Mouse (Mus musculus) limb, embryonic 11.5 days (tissue): ENCODE measurements at regions not wholly inside any gene's neighbourhood (a gene's known extent, or its start where the extent isn't known, plus 50 kb on each side); places are given as distances from the start of the nearest gene placed in this dataset.
"Not testable (repeated sequence)": the region's sequence is repeated elsewhere in the genome, so short reads cannot be mapped to it uniquely, and the experiment has no call there.

Experiments used
- ATAC-seq: fragments of 200-750 bp; cut with Nextera tagmentation; 2 replicates; pipeline ENCODE4 v1.8.0; 2017; ENCODE audit warnings: low read depth; ENCODE audit not compliant: insufficient number of reproducible peaks, low FRiP score, low TSS enrichment
- DNase-seq: peaks from one replicate; pipeline ENCODE4 v3.0.0-alpha.2; 2015; ENCODE audit warnings: low spot score
- H3K27ac ChIP-seq: fragments of 300-500 bp; sonication (generic); replicated peaks from 2 replicates; pipeline ENCODE4 v1.5.1; 2014; ENCODE audit warnings: low read depth, mild to moderate bottlenecking, low read length
- H3K27me3 ChIP-seq: fragments of 300-500 bp; sonication (generic); 2 replicates; pipeline ENCODE4 v1.6.1; 2014; ENCODE audit warnings: mild to moderate bottlenecking, low read length, mixed read lengths; ENCODE audit not compliant: control insufficient read depth, insufficient read depth
- H3K36me3 ChIP-seq: fragments of 300-500 bp; sonication (generic); 2 replicates; pipeline ENCODE4 v1.6.1; 2014; ENCODE audit warnings: mild to moderate bottlenecking, low read length, moderate library complexity, mixed read lengths; ENCODE audit not compliant: control insufficient read depth, insufficient read depth
- H3K4me1 ChIP-seq: fragments of 300-500 bp; sonication (generic); 2 replicates; pipeline ENCODE4 v1.6.1; 2014; ENCODE audit warnings: low read length, mixed read lengths; ENCODE audit not compliant: control insufficient read depth, insufficient read depth
- H3K4me2 ChIP-seq: fragments of 300-500 bp; sonication (generic); 2 replicates; pipeline ENCODE4 v1.6.1; 2014; ENCODE audit warnings: low read depth, mild to moderate bottlenecking, moderate library complexity; ENCODE audit not compliant: severe bottlenecking
- H3K4me3 ChIP-seq: fragments of 300-500 bp; sonication (generic); 2 replicates; pipeline ENCODE4 v1.5.1; 2014; ENCODE audit warnings: low read depth, low read length
- H3K9ac ChIP-seq: fragments of 300-500 bp; sonication (generic); 2 replicates; pipeline ENCODE4 v1.6.1; 2014; ENCODE audit warnings: mild to moderate bottlenecking, low read length
- H3K9me3 ChIP-seq: fragments of 300-500 bp; sonication (generic); 2 replicates; pipeline ENCODE4 v1.6.1; 2016; ENCODE audit warnings: low read length; ENCODE audit not compliant: control insufficient read depth
- WGBS: fragments of 180-500 bp; shearing (Covaris S2); extraction: QIAGEN DNeasy Blood & Tissue Kit; methylation state at CpG from one replicate; pipeline ENCODE4 v1.1.7; 2014; 5-methylcytosine and 5-hydroxymethylcytosine counted together

DNA sequence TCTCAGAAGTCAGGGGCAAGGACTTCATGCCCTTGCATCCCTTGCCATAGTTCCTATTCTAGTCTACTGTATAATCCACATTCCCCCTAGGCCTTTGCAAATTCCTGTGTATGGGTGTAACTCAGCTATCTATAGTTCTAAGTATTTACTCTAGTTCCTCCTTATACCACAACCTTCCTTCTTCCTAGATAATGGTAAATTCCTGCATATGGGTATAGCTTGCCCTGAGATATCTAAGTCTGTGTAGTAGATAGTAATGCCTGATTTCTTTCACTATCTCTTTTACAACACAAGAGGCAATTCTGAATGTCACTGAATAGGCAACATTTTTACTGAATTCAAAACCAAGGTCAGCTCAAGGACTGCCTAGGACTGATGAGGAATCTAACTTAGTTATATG, 1000.2 kb downstream of the Kcnt2 start:
- ATAC-seq, H3K9me3 ChIP-seq, H3K4me2 ChIP-seq, H3K36me3 ChIP-seq, H3K27ac ChIP-seq, H3K9ac ChIP-seq, H3K4me1 ChIP-seq, DNase-seq, H3K27me3 ChIP-seq, H3K4me3 ChIP-seq: not testable (repeated sequence)

DNA sequence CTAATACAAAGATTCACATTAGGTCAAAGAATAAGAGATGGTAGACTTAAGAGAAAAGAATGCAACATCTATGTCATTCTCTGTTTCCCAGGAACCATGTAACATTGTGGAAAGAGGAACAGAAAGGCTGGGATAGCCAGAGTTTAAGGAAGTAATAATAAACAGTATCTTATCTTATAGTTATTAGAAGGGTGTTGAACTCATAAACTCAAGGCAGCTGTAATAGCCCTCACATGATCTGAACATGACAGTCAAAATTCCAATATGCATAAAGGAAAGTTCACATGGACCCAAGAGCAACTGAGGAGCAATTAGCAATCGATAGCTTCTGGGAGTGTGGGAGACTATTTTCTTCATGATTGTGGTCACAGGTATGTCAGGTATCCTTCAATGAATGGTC, 1028.8 kb downstream of the Kcnt2 start:
- ATAC-seq (no peak), DNase-seq (no peak)
- Histone ChIP-seq H3K27ac (no peak overlapping the region), H3K4me1 (no peaks in the 10 kb centered on the region), H3K9me3 (no peaks in the 10 kb centered on the region), H3K9ac (no peak overlapping the region), H3K36me3 (no peaks in the 10 kb centered on the region), H3K27me3 (no peaks in the 10 kb centered on the region), H3K4me2 (no peak overlapping the region), H3K4me3 (no peak overlapping the region)
- 94% methylated on average over 1 of the region's 1 CpGs for WGBS

DNA sequence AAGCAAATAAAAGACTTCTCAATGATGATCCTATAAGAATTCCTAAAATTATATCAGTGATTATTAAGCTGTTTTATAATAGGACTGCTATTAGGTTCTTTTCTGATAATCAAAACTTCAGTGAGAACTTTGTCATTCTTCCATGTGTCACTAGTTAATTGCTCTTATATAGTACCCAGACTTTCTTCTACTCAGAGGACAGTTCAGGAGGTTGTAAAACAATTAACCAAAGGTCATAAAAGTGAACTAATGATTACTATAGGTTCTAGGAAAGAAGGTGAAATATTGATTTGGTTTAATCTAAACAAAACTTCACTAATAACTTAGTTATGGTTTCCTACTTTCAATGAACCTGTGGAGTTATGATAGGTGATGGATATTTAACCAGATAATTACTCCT, 1035.6 kb downstream of the Kcnt2 start:
- no peak overlapping the region for H3K9ac ChIP-seq
- DNase-seq, result no peak
- no peak overlapping the region for H3K4me2 ChIP-seq
- H3K4me1 ChIP-seq, result no peaks in the 10 kb centered on the region
- H3K4me3 ChIP-seq, result no peak overlapping the region
- no peaks in the 10 kb centered on the region for H3K27me3 ChIP-seq
- ATAC-seq, result no peak
- H3K27ac ChIP-seq, result no peak overlapping the region
- H3K9me3 ChIP-seq, result no peaks in the 10 kb centered on the region
- H3K36me3 ChIP-seq, result no peaks in the 10 kb centered on the region

DNA sequence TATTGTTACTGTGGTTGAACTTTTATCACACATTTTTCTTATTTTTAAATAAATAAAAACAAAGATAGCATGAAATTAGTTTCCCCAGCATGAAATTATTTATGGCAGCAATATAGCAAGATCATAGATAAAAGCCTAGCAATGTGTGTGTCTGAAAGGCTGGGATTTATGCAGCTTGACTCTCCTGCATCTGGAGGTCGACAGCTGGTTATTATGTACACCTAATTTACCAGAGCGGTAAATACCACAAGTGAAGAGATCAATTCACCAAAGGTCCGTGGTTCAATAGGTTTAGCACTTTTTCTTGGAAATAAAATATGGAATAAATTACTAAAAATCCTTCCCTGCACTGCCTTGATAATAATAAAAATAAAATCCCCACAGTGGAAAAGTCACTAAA, 1077.0 kb downstream of the Kcnt2 start:
- no peak overlapping the region for H3K9ac ChIP-seq
- no peaks in the 10 kb centered on the region for H3K36me3 ChIP-seq
- H3K4me1 ChIP-seq, result no peaks in the 10 kb centered on the region
- no peaks in the 10 kb centered on the region for H3K27me3 ChIP-seq
- DNase-seq (no peak), ATAC-seq (no peak)
- H3K27ac ChIP-seq, result no peak overlapping the region
- no peaks in the 10 kb centered on the region for H3K9me3 ChIP-seq
- H3K4me2 ChIP-seq, result no peak overlapping the region
- no peak overlapping the region for H3K4me3 ChIP-seq
- WGBS, result 33% methylated on average over 3 of the region's 3 CpGs

DNA sequence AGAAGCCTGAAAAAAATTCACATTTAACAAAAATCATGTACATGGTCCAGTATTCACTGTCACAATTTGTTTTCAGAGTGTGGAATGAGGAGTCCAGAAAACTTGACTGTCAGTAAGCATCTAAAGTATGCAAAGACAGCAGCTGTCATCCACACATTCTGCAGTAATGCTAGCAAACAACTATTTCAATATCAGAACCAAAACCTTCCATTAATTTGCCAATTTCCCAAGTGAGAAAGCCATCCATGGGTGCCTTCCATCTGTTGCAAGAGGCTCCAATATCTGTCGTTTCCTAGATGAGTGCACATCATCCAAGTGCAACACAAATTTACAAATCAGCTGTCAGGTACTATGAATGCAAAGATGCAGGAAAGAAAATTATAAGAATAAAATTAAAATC, 1092.1 kb downstream of the Kcnt2 start:
- Histone ChIP-seq H3K27ac (no peak overlapping the region), H3K27me3 (no peaks in the 10 kb centered on the region), H3K36me3 (no peaks in the 10 kb centered on the region), H3K9ac (no peak overlapping the region), H3K4me3 (no peak overlapping the region), H3K4me1 (no peaks in the 10 kb centered on the region), H3K4me2 (no peak overlapping the region), H3K9me3 (no peaks in the 10 kb centered on the region)
- DNase-seq, result no peak
- 88% methylated on average over 1 of the region's 1 CpGs for WGBS
- no peak for ATAC-seq

DNA sequence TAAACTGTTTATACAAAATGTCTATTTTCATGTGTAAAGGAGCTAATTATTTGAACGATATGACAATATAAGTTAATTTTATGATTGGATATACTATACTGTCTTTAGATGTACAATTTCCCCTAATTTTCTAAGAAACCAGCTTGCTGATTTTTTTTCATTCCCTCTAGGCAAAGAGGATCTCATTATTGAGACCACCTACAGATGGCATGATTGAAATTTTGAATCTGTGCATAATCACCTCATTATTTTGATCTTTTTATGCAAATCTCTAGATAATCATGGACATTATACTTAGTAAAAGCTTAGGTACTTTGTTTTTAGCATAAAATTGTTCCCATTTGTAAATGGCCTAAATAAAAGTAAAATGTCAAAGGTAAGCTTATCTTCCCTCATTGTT, 1123.5 kb downstream of the Kcnt2 start:
- 92% methylated on average over 1 of the region's 1 CpGs for WGBS
- ATAC-seq, result no peak

DNA sequence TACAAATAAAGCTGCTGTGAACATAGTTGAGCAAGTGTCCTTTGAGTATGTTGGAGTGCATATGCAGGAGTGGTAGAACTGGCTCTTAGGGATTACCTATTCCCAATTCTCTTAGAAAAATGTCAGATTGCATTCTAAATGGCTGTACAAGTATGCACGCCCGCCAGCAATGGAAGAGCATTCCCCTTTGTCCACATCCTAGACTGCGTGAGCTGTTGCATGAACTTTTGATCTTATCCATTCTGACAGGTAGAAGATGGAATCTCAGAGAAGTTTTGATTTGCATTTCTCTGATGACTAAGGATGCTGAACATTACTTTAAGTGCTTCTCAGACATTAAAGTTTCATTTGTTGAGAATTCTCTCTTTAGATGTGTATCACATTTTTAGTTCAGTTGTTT, 1130.0 kb downstream of the Kcnt2 start:
- Histone ChIP-seq H3K4me3 (no peak overlapping the region), H3K36me3 (no peaks in the 10 kb centered on the region), H3K9me3 (no peaks in the 10 kb centered on the region), H3K9ac (no peak overlapping the region), H3K27ac (no peak overlapping the region), H3K4me1 (no peaks in the 10 kb centered on the region), H3K27me3 (no peaks in the 10 kb centered on the region), H3K4me2 (no peak overlapping the region)
- ATAC-seq, result no peak
- no peak for DNase-seq
- WGBS, result 95% methylated on average over 3 of the region's 3 CpGs

More for the DNA sequence above, 1123.5 kb downstream of the Kcnt2 start:
- no peak for DNase-seq
- no peak overlapping the region for H3K9ac ChIP-seq
- H3K27me3 ChIP-seq, result no peaks in the 10 kb centered on the region
- H3K27ac ChIP-seq, result no peak overlapping the region
- H3K4me1 ChIP-seq, result no peaks in the 10 kb centered on the region
- H3K36me3 ChIP-seq, result no peaks in the 10 kb centered on the region
- no peaks in the 10 kb centered on the region for H3K9me3 ChIP-seq
- H3K4me2 ChIP-seq, result no peak overlapping the region
- H3K4me3 ChIP-seq, result no peak overlapping the region

DNA sequence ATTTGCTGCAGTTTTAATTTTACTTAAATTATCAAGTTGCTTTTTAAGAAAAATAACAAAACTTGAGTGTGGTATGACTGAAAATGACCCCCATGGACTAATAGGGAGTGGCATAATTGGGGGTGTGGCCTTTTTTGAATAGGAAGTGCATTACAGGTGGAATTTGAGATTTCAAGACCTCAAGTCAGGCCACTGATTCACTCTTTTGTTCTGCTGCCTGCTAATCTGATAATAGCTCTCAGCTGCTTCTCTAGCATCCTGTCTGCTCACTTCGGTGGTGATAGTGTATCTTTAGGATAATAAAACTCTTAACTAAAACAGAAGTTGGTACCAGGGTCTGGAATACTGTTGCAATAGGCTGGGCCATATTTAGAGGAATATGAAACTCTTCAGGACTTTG, 1155.4 kb downstream of the Kcnt2 start:
- Histone ChIP-seq H3K36me3 (no peaks in the 10 kb centered on the region), H3K4me3 (no peak overlapping the region), H3K4me2 (no peak overlapping the region), H3K9me3 (no peaks in the 10 kb centered on the region), H3K27me3 (no peaks in the 10 kb centered on the region), H3K27ac (no peak overlapping the region), H3K9ac (no peak overlapping the region), H3K4me1 (no peaks in the 10 kb centered on the region)
- no peak for ATAC-seq
- 60% methylated on average over 1 of the region's 1 CpGs for WGBS
- no peak for DNase-seq

DNA sequence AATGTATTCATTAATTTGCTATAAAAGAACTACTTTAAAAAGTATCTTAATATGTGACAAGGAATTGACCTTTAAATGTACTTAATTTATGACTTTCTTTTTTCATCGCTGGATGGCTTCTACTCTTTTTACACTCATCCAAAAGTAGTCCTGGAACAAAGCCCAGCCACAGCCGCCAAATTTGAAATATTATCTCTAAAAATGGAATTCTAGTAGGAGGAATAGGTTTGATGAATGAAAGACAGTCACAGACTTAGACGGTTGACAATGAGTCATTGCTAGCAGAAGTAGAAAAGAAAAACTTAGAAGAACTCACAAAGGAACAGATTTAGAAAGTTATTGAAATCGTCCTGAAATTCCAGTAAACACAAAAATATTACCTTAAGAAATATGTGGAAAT, 1183.7 kb downstream of the Kcnt2 start:
- Histone ChIP-seq H3K9me3 (no peaks in the 10 kb centered on the region), H3K4me1 (no peaks in the 10 kb centered on the region), H3K9ac (no peak overlapping the region), H3K27ac (no peak overlapping the region), H3K4me2 (no peak overlapping the region), H3K4me3 (no peak overlapping the region), H3K27me3 (no peaks in the 10 kb centered on the region), H3K36me3 (no peaks in the 10 kb centered on the region)
- DNase-seq (no peak), ATAC-seq (no peak)
- 82% methylated on average over 4 of the region's 4 CpGs for WGBS
